Comparison of ENCODE assay signal across 9 mouse cellular contexts in the genomic region with DNA sequence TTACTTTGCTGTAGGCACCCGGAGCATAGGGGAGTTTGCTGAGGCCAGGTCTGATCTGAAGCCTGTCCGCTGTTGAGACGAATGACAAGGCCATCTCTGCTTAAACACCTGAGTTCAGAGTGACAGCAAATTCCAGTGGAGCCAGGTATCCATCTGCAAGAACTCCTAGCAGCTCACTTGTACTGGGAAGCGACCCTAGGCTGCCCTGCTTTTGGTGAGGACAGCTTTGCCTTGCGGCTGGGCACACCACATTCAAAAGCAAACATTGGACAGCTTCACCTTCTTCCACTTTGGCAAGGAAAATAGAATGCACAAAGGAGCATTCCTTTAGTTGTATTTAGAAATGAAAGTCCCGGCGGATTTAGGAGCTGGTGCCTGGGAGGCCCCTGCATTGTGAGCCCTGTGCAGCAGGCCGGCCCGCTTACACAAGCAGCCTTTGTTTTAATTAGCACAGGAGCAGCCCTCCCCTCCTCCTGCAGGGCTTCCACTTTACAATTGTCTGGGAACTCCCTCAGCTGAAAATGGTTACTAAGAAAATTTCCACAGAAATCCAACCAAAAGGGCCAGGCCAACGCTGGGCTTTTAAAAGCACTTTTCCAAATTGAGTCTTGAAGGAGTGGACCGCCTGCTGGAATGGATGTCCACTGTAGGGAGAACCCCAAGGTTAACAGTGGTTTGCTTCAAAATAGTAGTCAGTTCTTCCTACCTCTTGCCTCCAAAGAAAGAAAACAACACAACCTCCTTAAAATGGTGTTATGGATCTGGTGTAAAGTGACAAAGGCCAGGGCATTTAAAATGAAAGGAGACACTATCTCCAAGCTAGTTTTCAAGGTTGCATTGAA.
DNase-seq lines count a peak whose midpoint lies in the region; ATAC-seq lines count a peak whose summit lies in the region.
"Had no signal": no experiment of that assay in that cellular context is flagged by ENCODE, and none has a peak within 500 bp of the region (broad histone marks: within the 10 kb centered on the region; RNA-seq: fewer than 3 reads in every experiment).

No protein-coding gene starts in this region.

- DNase-seq in kidney, adult 9 months: no peak
- peak; percentile 67 for DNase-seq in layer of hippocampus, adult 9-11 months
- DNase-seq in neural tube, embryonic 10.5 days (ENCODE audit: extremely low spot score, low spot score): peak; percentile 32
- no peak for DNase-seq in urinary bladder, postnatal 14 days (ENCODE audit: low spot score)
- DNase-seq in natural killer cell, adult 2 months (ENCODE audit: low spot score in 2 of 2): no peak

- WGBS in kidney, embryonic 16.5 days: 35% methylated on average over 11 of the region's 11 CpGs
- 25% methylated on average over 11 of the region's 11 CpGs for WGBS in embryonic facial prominence, embryonic 15.5 days
- WGBS in heart, embryonic 14.5 days: 28% methylated on average over 11 of the region's 11 CpGs

- H3K4me1 ChIP-seq in kidney, embryonic 16.5 days (ENCODE audit: insufficient read depth, low read length): peaks cover 11% of the 10 kb centered on the region; the same call in 1 of the 2 replicates
- peaks cover 25% of the 10 kb centered on the region for H3K4me1 ChIP-seq in embryonic facial prominence, embryonic 15.5 days
- H3K4me1 ChIP-seq in heart, embryonic 14.5 days (ENCODE audit: control insufficient read depth in 2 of 2, insufficient read depth in 2 of 2, low read length in 2 of 2): peaks cover 15 to 23% of the 10 kb centered on the region in 2 experiments

- H3K4me3 ChIP-seq in kidney, embryonic 16.5 days (ENCODE audit: low read length): no peak overlapping the region
- no peak overlapping the region for H3K4me3 ChIP-seq in embryonic facial prominence, embryonic 15.5 days (replicated peaks)
- H3K4me3 ChIP-seq in heart, embryonic 14.5 days (ENCODE audit: control insufficient read depth in 1 of 2, insufficient read depth in 1 of 2, low read depth in 1 of 2, low read length in 2 of 2): no peak overlapping the region

- H3K36me3 ChIP-seq in kidney, embryonic 16.5 days (ENCODE audit: insufficient read depth, low read length): no peaks in the 10 kb centered on the region
- no peaks in the 10 kb centered on the region for H3K36me3 ChIP-seq in embryonic facial prominence, embryonic 15.5 days
- H3K36me3 ChIP-seq in heart, embryonic 14.5 days (ENCODE audit: control insufficient read depth, insufficient read depth, low read length): no peaks in the 10 kb centered on the region

- no peaks in the 10 kb centered on the region for H3K9me3 ChIP-seq in kidney, embryonic 16.5 days (ENCODE audit: low read length)
- no peaks in the 10 kb centered on the region for H3K9me3 ChIP-seq in embryonic facial prominence, embryonic 15.5 days (replicated peaks)
- H3K9me3 ChIP-seq in heart, embryonic 14.5 days (ENCODE audit: control insufficient read depth, low read length): no peaks in the 10 kb centered on the region

- H3K4me2 ChIP-seq in kidney, embryonic 16.5 days (replicated peaks; ENCODE audit: low read depth, low read length): no peak overlapping the region
- peak overlapping the region; percentile 22 for H3K4me2 ChIP-seq in embryonic facial prominence, embryonic 15.5 days (replicated peaks)
- H3K4me2 ChIP-seq in heart, embryonic 14.5 days (ENCODE audit: low read length): peak overlapping the region; percentile 30

- no peak overlapping the region for H3K27ac ChIP-seq in kidney, embryonic 16.5 days (ENCODE audit: low read length)
- peak overlapping the region; percentile 82 for H3K27ac ChIP-seq in embryonic facial prominence, embryonic 15.5 days (replicated peaks)
- H3K27ac ChIP-seq in heart, embryonic 14.5 days (replicated peaks in 1 of 2; ENCODE audit: control insufficient read depth in 1 of 2, insufficient read depth in 1 of 2, low read depth in 2 of 2, low read length in 2 of 2): peak overlapping the region; percentile 62 to 70
- H3K27ac ChIP-seq: liver, embryonic 14.5 days had no signal

- no peaks in the 10 kb centered on the region for H3K27me3 ChIP-seq in kidney, embryonic 16.5 days (ENCODE audit: insufficient read depth, low read length)
- no peaks in the 10 kb centered on the region for H3K27me3 ChIP-seq in embryonic facial prominence, embryonic 15.5 days
- H3K27me3 ChIP-seq in heart, embryonic 14.5 days (ENCODE audit: control insufficient read depth, insufficient read depth, low read length): no peaks in the 10 kb centered on the region

- no peak overlapping the region; the same call in 1 of the 2 replicates for H3K9ac ChIP-seq in kidney, embryonic 16.5 days (replicated peaks; ENCODE audit: low read length)
- no peak overlapping the region for H3K9ac ChIP-seq in embryonic facial prominence, embryonic 15.5 days
- peak overlapping the region; percentile 42 for H3K9ac ChIP-seq in heart, embryonic 14.5 days (ENCODE audit: low read length)
- H3K9ac ChIP-seq: liver, embryonic 14.5 days had no signal

- ATAC-seq in kidney, embryonic 16.5 days (ENCODE audit: low FRiP score, low TSS enrichment): peak; percentile 87
- no peak for ATAC-seq in embryonic facial prominence, embryonic 15.5 days (ENCODE audit: insufficient number of reproducible peaks, low FRiP score, low TSS enrichment, low read depth)
- ATAC-seq in heart, embryonic 14.5 days (ENCODE audit: insufficient number of reproducible peaks, insufficient read depth, low FRiP score, low read depth): no peak

Comparison
In these comparisons a context has a peak if more than half of its experiments do, and no peak if none do; other contexts are left out.
1. DNase-seq: peak in layer of hippocampus, adult 9-11 months (single experiment) and neural tube, embryonic 10.5 days (single experiment); none in kidney, adult 9 months (single experiment), urinary bladder, postnatal 14 days (single experiment) and natural killer cell, adult 2 months (0 of 2).